ENCODE assay signal across 8 mouse cellular contexts in genomic region chr10:68541139-68541942, GRCm38 (mm10). TPM values are rescaled to one million over a fixed set of nuclear protein-coding genes. Genes with fewer than 3 reads are reported as not detected.
A peak's percentile ranks its signal among the peaks of the same experiment; 100 is the strongest.
DNase-seq lines count a peak whose midpoint lies in the region; ATAC-seq and TF ChIP-seq lines count a peak whose summit lies in the region.

Gene Cabcoco1 (minus strand): TSS chr10:68541896.

- peak within 1 kb of the TSS; percentile 21; the same call in 1 of the 2 replicates for H3K27ac ChIP-seq in cortical plate, adult 2 months (ENCODE audit: insufficient read depth, low read length)
- H3K27ac ChIP-seq in heart, adult 2 months, result peak within 1 kb of the TSS; percentile 54

- no peak for TF ChIP-seq POLR2A in cortical plate, adult 2 months (IDR thresholded peaks at IDR 0.05; ENCODE audit: extremely low read depth, insufficient read depth, low read length)
- no peak for TF ChIP-seq POLR2A in heart, adult 2 months (IDR thresholded peaks at IDR 0.05; ENCODE audit: insufficient read depth, low read depth, low read length)

- intact Hi-C loops in heart, adult 2 months (cut with DNase I), result no loop called here
- intact Hi-C loops in left cerebral cortex, postnatal 4 days (cut with DNase I), result no loop called here

- peak within 1 kb of the TSS; percentile 58 for H3K9ac ChIP-seq in heart, adult 2 months (ENCODE audit: low read depth, low read length)

- H3K36me3 ChIP-seq in heart, adult 2 months (ENCODE audit: control insufficient read depth, insufficient read depth, low read length), result no peaks in the 10 kb centered on the region

- no peak for TF ChIP-seq CTCF in cortical plate, adult 2 months (IDR thresholded peaks at IDR 0.05; ENCODE audit: extremely low read depth, insufficient read depth, low read length)
- no peak for TF ChIP-seq CTCF in heart, adult 2 months (IDR thresholded peaks at IDR 0.05)

- peaks cover 2% of the 10 kb centered on the region; the same call in 1 of the 2 replicates for H3K4me1 ChIP-seq in cortical plate, adult 2 months (ENCODE audit: control insufficient read depth, insufficient read depth, low read length)
- H3K4me1 ChIP-seq in heart, adult 2 months (ENCODE audit: control insufficient read depth, insufficient read depth, low read length), result peaks cover 3% of the 10 kb centered on the region

- H3K27me3 ChIP-seq in heart, adult 2 months (ENCODE audit: control insufficient read depth, insufficient read depth, low read length), result no peaks in the 10 kb centered on the region

- no peak for TF ChIP-seq EP300 in heart, adult 2 months (IDR thresholded peaks at IDR 0.05; ENCODE audit: insufficient read depth, low read depth, low read length)

- H3K4me3 ChIP-seq in cortical plate, adult 2 months (ENCODE audit: insufficient read depth, low read length), result peak within 1 kb of the TSS; percentile 68
- peak within 1 kb of the TSS; percentile 47 for H3K4me3 ChIP-seq in heart, adult 2 months

- DNase-seq in heart, adult 2 months, result peak; percentile 62 to 71
- peak; percentile 87 for DNase-seq in kidney, adult 18-20 months
- peak; percentile 35 for DNase-seq in left cerebral cortex, postnatal 4 days
- peak; percentile 61 for DNase-seq in mesoderm, embryonic 11.5 days (ENCODE audit: low read depth, low spot score)
- DNase-seq in right cerebral cortex, postnatal 4 days, result peak; percentile 65
- DNase-seq in urinary bladder, postnatal 4 days (ENCODE audit: low spot score in 2 of 2), result peak; percentile 55 to 67

- no peaks in the 10 kb centered on the region for H3K79me2 ChIP-seq in heart, adult 2 months (replicated peaks; ENCODE audit: control insufficient read depth, insufficient read depth, low read length)

- ATAC-seq in activated CD4-positive, CD25-positive, alpha-beta regulatory T cell, adult 4 months, result peak; percentile 87

- WGBS in heart, adult 2 months, result 10% methylated on average over 17 of the region's 17 CpGs

RNA-seq across cellular contexts. Expression of gene Cabcoco1, which starts in this region (rescaled TPM):
- 1 to 10 TPM; 3.8 to 4.2 TPM for polyA plus RNA-seq in activated CD4-positive, CD25-positive, alpha-beta regulatory T cell, adult 4 months (2017; shearing (Covaris generic))
- 2.1 and 2.2 TPM in 2 replicates for polyA plus RNA-seq in cortical plate, adult 2 months (2012; rRNA removed)
- total RNA-seq in heart, adult 2 months (2021), result 10 to 100 TPM; 18.0 to 23.0 TPM
- 8.6 and 15.1 TPM in 2 replicates for polyA plus RNA-seq in heart, adult 2 months (2012; rRNA removed)
- 1 to 10 TPM in 1 of 2 experiments, under 1 TPM in 1; 0.80 to 1.7 TPM for total RNA-seq in left cerebral cortex, postnatal 4 days (2021)

Comparison
In these comparisons a context has a peak if more than half of its experiments do, and no peak if none do; other contexts are left out.
1. Peak in every context shown above with its lines: DNase-seq, ATAC-seq, H3K4me3 ChIP-seq and H3K27ac ChIP-seq.
2. RNA of gene Cabcoco1 (total RNA-seq): 18.0 to 23.0 TPM in heart, adult 2 months; 0.80 to 1.7 TPM in left cerebral cortex, postnatal 4 days; every median in the first group is over 4 times any median in the second.
3. DNase-seq: peak in every context shown above with its lines; median percentile 87 in kidney, adult 18-20 months; 66 in heart, adult 2 months; 65 in right cerebral cortex, postnatal 4 days; 61 in mesoderm, embryonic 11.5 days; 61 in urinary bladder, postnatal 4 days; 35 in left cerebral cortex, postnatal 4 days.